Mouse (Mus musculus) midbrain, embryonic 10.5 days (tissue): ENCODE data around the gene Elk1. TPM values are rescaled to one million over a fixed set of nuclear protein-coding genes. Genes with fewer than 3 reads are reported as not detected.

Experiments used
- DNase-seq: peaks from one replicate; pipeline ENCODE4 v3.0.0-alpha.2; 2017; ENCODE audit warnings: low spot score
- H3K27ac ChIP-seq: fragments of 300-500 bp; sonication (generic); replicated peaks from 2 replicates; pipeline ENCODE4 v1.5.1; 2016; ENCODE audit warnings: mild to moderate bottlenecking
- H3K27me3 ChIP-seq: fragments of 300-500 bp; sonication (generic); 2 replicates; pipeline ENCODE4 v1.6.1; 2016; ENCODE audit warnings: low read depth, mild to moderate bottlenecking; ENCODE audit not compliant: poor library complexity, severe bottlenecking
- H3K36me3 ChIP-seq: fragments of 300-500 bp; sonication (generic); 2 replicates; pipeline ENCODE4 v1.6.1; 2016; ENCODE audit warnings: mild to moderate bottlenecking, moderate library complexity
- H3K4me1 ChIP-seq: fragments of 300-500 bp; sonication (generic); 2 replicates; pipeline ENCODE4 v1.6.1; 2016
- H3K4me3 ChIP-seq: fragments of 300-500 bp; sonication (generic); 2 replicates; pipeline ENCODE4 v1.5.1; 2016; ENCODE audit warnings: mild to moderate bottlenecking, moderate library complexity
- H3K9me3 ChIP-seq: fragments of 300-500 bp; sonication (generic); replicated peaks from 2 replicates; pipeline ENCODE4 v1.6.1; 2016; ENCODE audit warnings: mild to moderate bottlenecking
- WGBS: fragments of 180-500 bp; shearing (Covaris S2); methylation state at CpG from one replicate; pipeline ENCODE4 v1.1.7; 2016; 5-methylcytosine and 5-hydroxymethylcytosine counted together
- polyA plus RNA-seq: library from polyadenylated mRNA; unstranded; fragments of >200 nt; fragmentation: Nextera tagmentation; extraction: Ambion mirVana; gene quantifications from 2 replicates; pipeline ENCODE4 v1.2.1, GENCODE M21; 2016

Elk1 gene
- polyA plus RNA-seq, 1 experiment from 2014 or later: 9.6 TPM

DNA sequence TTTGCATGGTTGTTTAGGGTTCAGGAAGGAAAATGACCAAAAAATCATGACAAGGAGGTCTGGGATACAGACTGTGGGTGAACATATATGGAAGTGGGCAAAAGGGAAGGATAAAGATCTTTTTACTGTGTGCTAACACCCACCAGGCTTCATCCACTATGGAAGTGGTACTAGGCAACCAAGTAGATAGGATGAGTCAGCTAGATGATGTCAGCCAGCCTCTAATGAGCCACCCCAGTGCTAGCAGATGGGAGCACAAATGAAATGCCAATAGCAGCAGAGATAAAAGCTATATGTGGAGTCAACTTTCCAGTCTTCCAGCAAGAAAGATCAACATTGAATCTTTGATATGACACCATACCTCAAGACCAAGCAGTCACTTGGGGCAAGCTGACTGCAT lies 35.3 kb downstream of the Elk1 start:
- no peak for DNase-seq
- Histone ChIP-seq H3K27me3 (peaks cover 9% of the 10 kb centered on the region), H3K27ac (no peak overlapping the region), H3K4me3 (no peak overlapping the region), H3K4me1 (no peaks in the 10 kb centered on the region; the same call in 1 of the 2 replicates), H3K9me3 (no peaks in the 10 kb centered on the region), H3K36me3 (no peaks in the 10 kb centered on the region)

DNA sequence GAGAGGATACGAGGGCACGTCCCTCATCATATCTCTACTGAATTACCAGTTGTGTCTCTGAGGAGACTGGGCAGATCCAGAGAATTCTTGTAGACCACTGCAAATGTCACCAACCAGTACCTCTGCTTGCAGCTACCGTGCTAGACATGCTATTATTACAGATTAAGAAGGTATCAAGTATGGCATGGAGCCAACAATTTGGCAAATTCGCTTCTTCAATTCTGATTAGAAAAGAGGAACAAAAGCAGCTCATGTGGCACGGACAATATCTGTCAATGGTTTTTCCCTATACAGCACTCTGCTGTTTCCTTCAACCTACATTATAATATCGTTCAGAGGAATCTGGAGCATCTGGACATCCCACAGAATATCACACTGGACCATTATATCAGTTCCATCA lies 36.7 kb downstream of the Elk1 start:
- no peak for DNase-seq
- Histone ChIP-seq H3K4me1 (no peaks in the 10 kb centered on the region), H3K9me3 (no peaks in the 10 kb centered on the region), H3K27me3 (no peaks in the 10 kb centered on the region), H3K4me3 (no peak overlapping the region), H3K36me3 (no peaks in the 10 kb centered on the region), H3K27ac (no peak overlapping the region)
- WGBS: 85% methylated on average over 6 of the region's 6 CpGs

DNA sequence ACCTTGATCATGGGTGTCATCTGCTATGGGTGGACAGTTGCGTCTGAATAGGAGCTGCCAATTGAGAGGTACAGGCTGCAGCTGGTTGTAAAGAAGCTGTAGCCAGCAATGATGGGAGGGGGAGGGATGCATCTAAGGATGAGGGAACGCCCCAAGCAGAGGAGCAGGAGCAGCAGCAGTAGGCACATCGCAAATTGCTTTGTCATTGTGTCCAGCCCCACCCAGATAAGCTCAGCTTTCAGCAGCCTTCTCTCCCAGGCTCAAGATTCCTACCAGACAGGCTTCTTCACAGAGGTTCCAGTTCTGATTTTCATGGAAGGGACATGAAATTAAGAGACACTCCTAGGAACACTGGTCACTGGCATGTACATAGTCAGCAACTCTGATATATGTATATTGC lies 40.3 kb downstream of the Elk1 start:
- WGBS: 44% methylated on average over 3 of the region's 3 CpGs
- Histone ChIP-seq H3K9me3 (no peaks in the 10 kb centered on the region), H3K4me3 (no peak overlapping the region), H3K36me3 (no peaks in the 10 kb centered on the region), H3K27ac (no peak overlapping the region), H3K27me3 (no peaks in the 10 kb centered on the region), H3K4me1 (no peaks in the 10 kb centered on the region)
- DNase-seq: no peak

Other genes starting within 250 kb of the Elk1 start
- gene Usp11, start 246.7 kb downstream of the Elk1 start, polyA plus RNA-seq: 66.8 and 80.9 TPM in 2 replicates
- gene Araf, start 152.8 kb downstream of the Elk1 start, polyA plus RNA-seq: 101 and 118 TPM in 2 replicates
- 8.8 and 10.6 TPM in 2 replicates for gene Timp1, start 80.4 kb downstream of the Elk1 start, polyA plus RNA-seq
- 4.0 and 6.8 TPM in 2 replicates for gene Syn1, start 29.6 kb downstream of the Elk1 start, polyA plus RNA-seq
- 3.6 and 5.1 TPM in 2 replicates for gene Cfp, start 19.1 kb downstream of the Elk1 start, polyA plus RNA-seq
- gene Uxt, start 11.4 kb upstream of the Elk1 start, polyA plus RNA-seq: 65.5 and 73.3 TPM in 2 replicates
- 6.4 and 6.7 TPM in 2 replicates for gene Zfp182, start 111.7 kb upstream of the Elk1 start, polyA plus RNA-seq
- gene Spaca5, start 117.8 kb upstream of the Elk1 start, polyA plus RNA-seq: not detected in 2 replicates
- 2.2 and 2.4 TPM in 2 replicates for gene Zfp300, start 138.9 kb upstream of the Elk1 start, polyA plus RNA-seq
- not detected in 2 replicates for gene Ssxa1, start 165.2 kb upstream of the Elk1 start, polyA plus RNA-seq
- gene Gm21876, start 225.0 kb upstream of the Elk1 start, polyA plus RNA-seq: not detected in 2 replicates